Mouse (Mus musculus) layer of hippocampus, adult 2 months (tissue): ENCODE measurements around the gene Ube2v1. TPM values are rescaled to one million over a fixed set of nuclear protein-coding genes. Genes with fewer than 3 reads are reported as not detected.

Experiments used
- DNase-seq, 2 experiments: peaks; one replicate each; pipeline ENCODE4 v3.0.0; 2022; ENCODE audit warnings: low spot score in 2 of 2
- H3K27ac ChIP-seq: fragments of 200-600 bp; 2 replicates; pipeline ENCODE4 v1.8.1; 2022
- H3K4me3 ChIP-seq: fragments of 200-600 bp; 2 replicates; pipeline ENCODE4 v1.8.1; 2022; ENCODE audit warnings: mild to moderate bottlenecking
- CTCF ChIP-seq: fragments of 200-600 bp; conservative IDR thresholded peaks from 2 replicates; pipeline ENCODE4 v1.8.1; 2022; ENCODE audit warnings: antibody characterized with exemption, mild to moderate bottlenecking, moderate library complexity
- total RNA-seq, 2 experiments: library from RNA; stranded (reverse); gene quantifications; 2 replicates each; pipeline ENCODE4 v1.2.3; 2021

Gene Ube2v1
- total RNA-seq, 2 experiments from 2014 or later = 216 to 232 TPM

- H3K4me3 ChIP-seq = no peak overlapping the region
- no peak for TF ChIP-seq CTCF
- no peak for DNase-seq
These were observed 25.8 kb downstream of the Ube2v1 start for GRCm38 (mm10) chr2:167605817-167606744.

GRCm38 (mm10) chr2:167605178-167605794, 26.6 kb downstream of the Ube2v1 start:
- TF ChIP-seq CTCF = peak; percentile 93
- peak; percentile 81 to 90 for DNase-seq
- H3K27ac ChIP-seq = no peak overlapping the region
- H3K4me3 ChIP-seq = no peak overlapping the region

More at GRCm38 (mm10) chr2:167605817-167606744, 25.8 kb downstream of the Ube2v1 start:
- no peak overlapping the region for H3K27ac ChIP-seq

GRCm38 (mm10) chr2:167602978-167603377, 28.9 kb downstream of the Ube2v1 start:
- no peak overlapping the region for H3K4me3 ChIP-seq
- no peak overlapping the region for H3K27ac ChIP-seq
- DNase-seq = no peak
- peak; percentile 32 for TF ChIP-seq CTCF

- Histone ChIP-seq H3K4me3 (no peak overlapping the region), H3K27ac (no peak overlapping the region)
- DNase-seq = no peak
- no peak for TF ChIP-seq CTCF
These were observed 29.5 kb downstream of the Ube2v1 start for GRCm38 (mm10) chr2:167602364-167602763.

GRCm38 (mm10) chr2:167600481-167600995, 31.4 kb downstream of the Ube2v1 start:
- Histone ChIP-seq H3K27ac (no peak overlapping the region), H3K4me3 (no peak overlapping the region)
- no peak for TF ChIP-seq CTCF
- no peak for DNase-seq

- DNase-seq = no peak
- Histone ChIP-seq H3K27ac (no peak overlapping the region), H3K4me3 (no peak overlapping the region)
- no peak for TF ChIP-seq CTCF
These were observed 32.0 kb downstream of the Ube2v1 start for GRCm38 (mm10) chr2:167599917-167600316.

- no peak for TF ChIP-seq CTCF
- DNase-seq = no peak
- no peak overlapping the region for H3K4me3 ChIP-seq
- no peak overlapping the region for H3K27ac ChIP-seq
These were observed 32.7 kb downstream of the Ube2v1 start for GRCm38 (mm10) chr2:167599195-167599594.

- DNase-seq = no peak
- TF ChIP-seq CTCF = no peak
- Histone ChIP-seq H3K27ac (no peak overlapping the region), H3K4me3 (no peak overlapping the region)
These were observed 34.3 kb downstream of the Ube2v1 start for GRCm38 (mm10) chr2:167597492-167598186.

- DNase-seq = no peak
- TF ChIP-seq CTCF = no peak
- H3K27ac ChIP-seq = no peak overlapping the region
- no peak overlapping the region for H3K4me3 ChIP-seq
These were observed 35.0 kb downstream of the Ube2v1 start for GRCm38 (mm10) chr2:167596726-167597491.

GRCm38 (mm10) chr2:167596262-167596661, 35.6 kb downstream of the Ube2v1 start:
- TF ChIP-seq CTCF = no peak
- no peak for DNase-seq
- no peak overlapping the region for H3K4me3 ChIP-seq
- peak overlapping the region; percentile 39; the same call in 1 of the 2 replicates for H3K27ac ChIP-seq

- H3K4me3 ChIP-seq = no peak overlapping the region
- no peak for DNase-seq
- H3K27ac ChIP-seq = peak overlapping the region; percentile 39; the same call in 1 of the 2 replicates
- no peak for TF ChIP-seq CTCF
These were observed 36.1 kb downstream of the Ube2v1 start for GRCm38 (mm10) chr2:167595761-167596171.

GRCm38 (mm10) chr2:167594444-167594934, 37.4 kb downstream of the Ube2v1 start:
- DNase-seq = peak; percentile 38 to 45
- Histone ChIP-seq H3K27ac (peak overlapping the region; percentile 58; the same call in 1 of the 2 replicates), H3K4me3 (no peak overlapping the region)
- TF ChIP-seq CTCF = 0 out of 2 replicates have a peak, but pooled peaks have one; percentile 4
